Mouse (Mus musculus) MEL (cell line): ENCODE measurements at regions not wholly inside any gene's neighbourhood (a gene's known extent, or its start where the extent isn't known, plus 50 kb on each side); places are given as distances from the start of the nearest gene placed in this dataset.

Experiments used
- DNase-seq: peaks from one replicate; pipeline ENCODE4 v3.0.0; 2011; ENCODE audit warnings: low read depth, low spot score
- H3K27ac ChIP-seq: 2 replicates; pipeline ENCODE4 v1.5.1; 2012; ENCODE audit warnings: low read depth, mild to moderate bottlenecking, control low read depth, low read length, moderate library complexity; ENCODE audit not compliant: control insufficient read depth
- H3K27me3 ChIP-seq, 2 experiments: fragments of 150-350 bp in 1 of 2; sonication (generic) in 1 of 2; 2 replicates each; pipeline ENCODE4 v1.6.1; 2012; ENCODE audit warnings: low read length in 2 of 2, mild to moderate bottlenecking in 2 of 2, improper control_type of control experiment in 1 of 2, moderate library complexity in 1 of 2; ENCODE audit not compliant: insufficient read depth in 2 of 2, control insufficient read depth in 1 of 2
- H3K36me3 ChIP-seq, 2 experiments: 2 replicates each; pipeline ENCODE4 v1.6.1; 2012 to 2014; ENCODE audit warnings: low read length in 2 of 2, improper control_type of control experiment in 1 of 2, inconsistent platforms in 1 of 2, mild to moderate bottlenecking in 1 of 2; ENCODE audit not compliant: insufficient read depth in 2 of 2, control insufficient read depth in 1 of 2
- H3K4me1 ChIP-seq, 2 experiments: fragments of 150-350 bp in 1 of 2; sonication (generic) in 1 of 2; 2 replicates each; pipeline ENCODE4 v1.6.1; 2012; ENCODE audit warnings: low read length in 2 of 2, improper control_type of control experiment in 1 of 2, mild to moderate bottlenecking in 1 of 2; ENCODE audit not compliant: insufficient read depth in 2 of 2, control insufficient read depth in 1 of 2
- H3K4me3 ChIP-seq, 2 experiments: fragments of 150-350 bp in 1 of 2; sonication (generic) in 1 of 2; 2 replicates each; pipeline ENCODE4 v1.5.1; 2012; ENCODE audit warnings: low read depth in 2 of 2, low read length in 2 of 2, mild to moderate bottlenecking in 2 of 2, moderate library complexity in 2 of 2, control low read depth in 1 of 2, improper control_type of control experiment in 1 of 2; ENCODE audit not compliant: control insufficient read depth in 1 of 2, insufficient read depth in 1 of 2
- H3K79me2 ChIP-seq: 2 replicates; pipeline ENCODE4 v1.6.1; 2012; ENCODE audit warnings: mild to moderate bottlenecking, low read length, moderate library complexity; ENCODE audit not compliant: control insufficient read depth, poor library complexity, insufficient read depth
- H3K9ac ChIP-seq: 2 replicates; pipeline ENCODE4 v1.6.1; 2012; ENCODE audit warnings: low read depth, mild to moderate bottlenecking, control low read depth, low read length, moderate library complexity; ENCODE audit not compliant: control insufficient read depth, poor library complexity, severe bottlenecking
- H3K9me3 ChIP-seq: fragments of 150-350 bp; sonication (generic); replicated peaks from 2 replicates; pipeline ENCODE4 v1.6.1; 2012; ENCODE audit warnings: mild to moderate bottlenecking, low read length, improper control_type of control experiment, moderate library complexity; ENCODE audit not compliant: insufficient read depth
- BHLHE40 ChIP-seq: IDR thresholded peaks from 2 replicates; pipeline ENCODE4 v1.6.1; 2012; ENCODE audit warnings: low read depth, mild to moderate bottlenecking, inconsistent platforms, low read length, improper control_type of control experiment, borderline replicate concordance
- CHD2 ChIP-seq: IDR thresholded peaks from 2 replicates; pipeline ENCODE4 v1.6.1; 2011; ENCODE audit warnings: low read length, improper control_type of control experiment
- CTCF ChIP-seq, 3 experiments: IDR thresholded peaks in 2 of 3; conservative IDR thresholded peaks in 1 of 3; 2 replicates each; pipeline ENCODE4 v1.5.1; 2011 to 2012; ENCODE audit warnings: low read length in 3 of 3, low read depth in 2 of 3, mild to moderate bottlenecking in 2 of 3, improper control_type of control experiment in 1 of 3, inconsistent platforms in 1 of 3, mixed read lengths in 1 of 3, moderate library complexity in 1 of 3; ENCODE audit not compliant: control insufficient read depth in 1 of 3, insufficient read depth in 1 of 3, poor library complexity in 1 of 3, severe bottlenecking in 1 of 3
- GATA1 ChIP-seq: IDR thresholded peaks from 2 replicates; pipeline ENCODE4 v1.6.1; 2011; ENCODE audit warnings: low read depth, low read length, improper control_type of control experiment
- HCFC1 ChIP-seq: IDR thresholded peaks from 2 replicates; pipeline ENCODE4 v1.6.1; 2012; ENCODE audit warnings: low read depth, mild to moderate bottlenecking, inconsistent platforms, low read length, improper control_type of control experiment, moderate library complexity
- KAT2A ChIP-seq: conservative IDR thresholded peaks from 2 replicates; pipeline ENCODE4 v1.6.1; 2012; ENCODE audit warnings: low read depth, low read length, improper control_type of control experiment, inconsistent platforms
- MAFK ChIP-seq: IDR thresholded peaks from 2 replicates; pipeline ENCODE4 v1.6.1; 2011; ENCODE audit warnings: low read depth, mild to moderate bottlenecking, low read length, improper control_type of control experiment, borderline replicate concordance
- MYB ChIP-seq: IDR thresholded peaks from 2 replicates; pipeline ENCODE4 v1.6.1; 2011; ENCODE audit warnings: mild to moderate bottlenecking, low read depth, low read length, improper control_type of control experiment
- MYC ChIP-seq: IDR thresholded peaks from 2 replicates; pipeline ENCODE4 v1.6.1; 2011; ENCODE audit warnings: low read depth, mild to moderate bottlenecking, low read length, improper control_type of control experiment, moderate library complexity
- NELFE ChIP-seq: IDR thresholded peaks from 2 replicates; pipeline ENCODE4 v1.6.1; 2011; ENCODE audit warnings: low read depth, low read length, improper control_type of control experiment
- POLR2A ChIP-seq, 2 experiments: IDR thresholded peaks; 2 replicates each; pipeline ENCODE4 v1.6.1; 2011 to 2012; ENCODE audit warnings: low read length in 2 of 2, mild to moderate bottlenecking in 2 of 2, control low read depth in 1 of 2, improper control_type of control experiment in 1 of 2, low read depth in 1 of 2, moderate library complexity in 1 of 2; ENCODE audit not compliant: control insufficient read depth in 1 of 2, insufficient read depth in 1 of 2, poor library complexity in 1 of 2
- SIN3A ChIP-seq: IDR thresholded peaks from 2 replicates; pipeline ENCODE4 v1.6.1; 2012; ENCODE audit warnings: low read length, improper control_type of control experiment, inconsistent platforms
- SMC3 ChIP-seq: IDR thresholded peaks from 2 replicates; pipeline ENCODE4 v1.6.1; 2011; ENCODE audit warnings: low read depth, low read length, improper control_type of control experiment
- TAL1 ChIP-seq: IDR thresholded peaks from 2 replicates; pipeline ENCODE4 v1.6.1; 2012; ENCODE audit warnings: mild to moderate bottlenecking, inconsistent platforms, low read length, moderate library complexity, mixed read lengths
- TBP ChIP-seq: IDR thresholded peaks from 2 replicates; pipeline ENCODE4 v1.8.0; 2011; ENCODE audit warnings: low read depth, low read length, improper control_type of control experiment
- TCF12 ChIP-seq: IDR thresholded peaks from 2 replicates; pipeline ENCODE4 v1.6.1; 2014; ENCODE audit warnings: low read depth, mild to moderate bottlenecking, inconsistent platforms, low read length, improper control_type of control experiment, moderate library complexity
- UBTF ChIP-seq: IDR thresholded peaks from 2 replicates; pipeline ENCODE4 v1.6.1; 2012; ENCODE audit warnings: low read depth, mild to moderate bottlenecking, inconsistent platforms, low read length, improper control_type of control experiment, moderate library complexity, borderline replicate concordance; ENCODE audit not compliant: insufficient read depth
- USF2 ChIP-seq, 2 experiments: IDR thresholded peaks; 2 replicates each; pipeline ENCODE4 v1.6.1; 2011 to 2012; ENCODE audit warnings: improper control_type of control experiment in 2 of 2, low read length in 2 of 2, borderline replicate concordance in 1 of 2, inconsistent platforms in 1 of 2, low read depth in 1 of 2, mild to moderate bottlenecking in 1 of 2; ENCODE audit not compliant: insufficient read depth in 1 of 2
- ZC3H11A ChIP-seq: IDR thresholded peaks from 2 replicates; pipeline ENCODE4 v1.6.1; 2012; ENCODE audit warnings: low read depth, mild to moderate bottlenecking, inconsistent platforms, low read length, improper control_type of control experiment
- ZKSCAN1 ChIP-seq: IDR thresholded peaks from 2 replicates; pipeline ENCODE4 v1.6.1; 2012; ENCODE audit warnings: low read depth, mild to moderate bottlenecking, inconsistent platforms, low read length, improper control_type of control experiment, moderate library complexity
- ZMIZ1 ChIP-seq: IDR thresholded peaks from 2 replicates; pipeline ENCODE4 v1.6.1; 2012; ENCODE audit warnings: low read depth, mild to moderate bottlenecking, inconsistent platforms, low read length, improper control_type of control experiment, moderate library complexity
- ZNF384 ChIP-seq: IDR thresholded peaks from 2 replicates; pipeline ENCODE4 v1.6.1; 2012; ENCODE audit warnings: low read depth, mild to moderate bottlenecking, inconsistent platforms, low read length, improper control_type of control experiment

DNA sequence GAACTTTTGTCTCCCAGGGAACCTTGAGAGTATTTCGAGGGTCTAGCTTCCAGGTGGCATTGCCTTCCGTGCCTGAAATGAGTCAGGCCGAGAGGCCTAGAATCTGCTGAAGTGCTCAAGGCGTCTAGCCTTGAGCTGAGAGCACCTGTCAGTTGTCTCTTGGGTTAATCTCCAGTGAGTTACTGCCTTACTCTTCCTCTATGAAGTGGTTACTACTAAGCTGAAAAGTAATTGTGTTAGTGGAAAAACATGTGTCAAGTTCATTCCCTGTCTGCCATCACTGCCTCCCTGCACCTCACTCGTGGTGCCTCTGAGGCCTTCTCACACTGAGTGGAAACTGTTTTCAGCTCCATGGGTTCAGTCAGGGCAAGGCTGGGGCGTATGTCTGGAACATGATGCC lies 69.0 kb upstream of the Egln3 start:
- peaks cover 0 to 2% of the 10 kb centered on the region in 2 experiments; a peak in 1 of 4 replicates for H3K36me3 ChIP-seq
- no peaks in the 10 kb centered on the region for H3K27me3 ChIP-seq
- no peak overlapping the region for H3K4me3 ChIP-seq
- no peak overlapping the region for H3K9ac ChIP-seq
- peaks cover 2 to 3% of the 10 kb centered on the region in 2 experiments; a peak in 2 of 4 replicates for H3K4me1 ChIP-seq
- H3K79me2 ChIP-seq: no peaks in the 10 kb centered on the region
- no peak overlapping the region for H3K27ac ChIP-seq
- DNase-seq: no peak
- H3K9me3 ChIP-seq: no peaks in the 10 kb centered on the region
- TF ChIP-seq MAFK (no peak), POLR2A (IDR thresholded peaks at IDR 0.05; ENCODE audit: control insufficient read depth in 1 of 2, insufficient read depth in 1 of 2, low read depth in 1 of 2, low read length in 2 of 2, poor library complexity in 1 of 2) (no peak), TBP (no peak)

DNA sequence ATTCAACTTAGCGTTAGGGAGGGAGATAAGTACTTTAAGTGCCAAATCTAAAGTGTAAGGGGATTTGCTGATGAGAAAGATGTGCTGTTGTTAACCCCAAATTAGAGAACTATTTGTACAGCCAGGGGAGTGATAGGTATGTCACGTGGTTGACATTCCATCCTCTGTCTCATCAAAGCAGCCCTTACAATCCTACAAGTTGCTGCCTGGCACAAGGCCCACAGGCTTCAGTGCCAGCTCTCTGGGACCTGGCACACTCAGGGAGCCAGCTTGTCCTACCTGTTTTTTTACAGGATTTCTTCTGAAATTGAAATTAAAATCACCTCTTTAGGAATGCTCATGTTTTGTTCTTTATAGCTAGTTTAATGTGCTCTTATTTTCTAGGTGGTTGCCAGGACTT lies 68.6 kb upstream of the Egln3 start:
- no peak overlapping the region for H3K27ac ChIP-seq
- no peak for DNase-seq
- H3K27me3 ChIP-seq: no peaks in the 10 kb centered on the region
- H3K79me2 ChIP-seq: no peaks in the 10 kb centered on the region
- H3K4me3 ChIP-seq: no peak overlapping the region
- H3K9me3 ChIP-seq: no peaks in the 10 kb centered on the region
- peaks cover 2 to 3% of the 10 kb centered on the region in 2 experiments; a peak in 2 of 4 replicates for H3K4me1 ChIP-seq
- peaks cover 0 to 2% of the 10 kb centered on the region in 2 experiments; a peak in 1 of 4 replicates for H3K36me3 ChIP-seq
- TF ChIP-seq BHLHE40 (no peak), SMC3 (no peak), TAL1 (no peak), UBTF (no peak), MYC (no peak), CTCF (IDR thresholded peaks at IDR 0.05 in 2 of 3, conservative IDR thresholded peaks at IDR 0.05 in 1 of 3; ENCODE audit: control insufficient read depth in 1 of 3, insufficient read depth in 1 of 3, low read depth in 2 of 3, low read length in 3 of 3, poor library complexity in 1 of 3, severe bottlenecking in 1 of 3) (no peak), CHD2 (no peak), ZC3H11A (no peak)
- no peak overlapping the region for H3K9ac ChIP-seq

DNA sequence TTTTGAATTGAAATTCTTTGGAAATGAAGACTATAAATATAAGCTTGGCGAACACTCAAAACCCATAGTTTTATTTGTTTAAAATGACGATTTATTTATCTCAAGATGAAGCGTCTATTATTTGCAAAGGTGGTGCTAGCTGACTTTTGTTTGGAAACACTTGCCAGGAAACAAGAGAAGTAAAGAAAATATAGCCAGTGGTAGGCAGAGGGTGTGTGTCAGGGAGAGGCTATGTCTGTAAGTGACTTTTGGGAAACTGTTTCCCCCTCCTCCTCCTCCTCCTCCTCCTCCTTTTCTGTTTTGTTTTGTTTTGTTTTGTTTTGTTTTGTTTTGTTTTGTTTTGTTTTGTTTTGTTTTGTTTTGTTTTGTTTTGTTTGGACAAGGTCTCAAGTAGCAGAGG lies 62.2 kb upstream of the Egln3 start:
- no peaks in the 10 kb centered on the region for H3K27me3 ChIP-seq

More for the DNA sequence above, 62.2 kb upstream of the Egln3 start:
- 0 out of 4 replicates have a peak, but pooled peaks cover 0 to 2% of the 10 kb centered on the region in 2 experiments for H3K36me3 ChIP-seq
- H3K9me3 ChIP-seq: no peaks in the 10 kb centered on the region
- H3K79me2 ChIP-seq: no peaks in the 10 kb centered on the region
- no peak for DNase-seq
- no peak for TF ChIP-seq TCF12
- no peak for TF ChIP-seq NELFE
- TF ChIP-seq CTCF (IDR thresholded peaks at IDR 0.05 in 2 of 3, conservative IDR thresholded peaks at IDR 0.05 in 1 of 3; ENCODE audit: control insufficient read depth in 1 of 3, insufficient read depth in 1 of 3, low read depth in 2 of 3, low read length in 3 of 3, poor library complexity in 1 of 3, severe bottlenecking in 1 of 3): no peak
- TF ChIP-seq HCFC1: no peak
- TF ChIP-seq ZMIZ1: no peak
- TF ChIP-seq TBP: no peak
- no peak for TF ChIP-seq ZNF384
- TF ChIP-seq USF2 (IDR thresholded peaks at IDR 0.05; ENCODE audit: borderline replicate concordance in 1 of 2, insufficient read depth in 1 of 2, low read depth in 1 of 2, low read length in 2 of 2): no peak
- no peak for TF ChIP-seq SIN3A
- TF ChIP-seq KAT2A: no peak
- no peak for TF ChIP-seq ZC3H11A
- TF ChIP-seq MYC: no peak
- no peak for TF ChIP-seq GATA1
- TF ChIP-seq ZKSCAN1: no peak
- TF ChIP-seq MYB: no peak
- no peak overlapping the region for H3K27ac ChIP-seq
- peaks cover 3 to 14% of the 10 kb centered on the region in 2 experiments; a peak in 3 of 4 replicates for H3K4me1 ChIP-seq
- H3K9ac ChIP-seq: no peak overlapping the region
- no peak overlapping the region for H3K4me3 ChIP-seq
